Mouse (Mus musculus) forebrain, postnatal 0 days (tissue): ENCODE results near the gene Fam131a. TPM values are rescaled to one million over a fixed set of nuclear protein-coding genes. Genes with fewer than 3 reads are reported as not detected.
A peak's percentile ranks its signal among the peaks of the same experiment; 100 is the strongest.

Experiments used
- ATAC-seq: fragments of 200-750 bp; cut with Nextera tagmentation; 2 replicates; pipeline ENCODE4 v1.8.0; 2017; ENCODE audit warnings: mild to moderate bottlenecking, moderate library complexity
- DNase-seq: peaks from one replicate; pipeline ENCODE4 v3.0.0-alpha.2; 2015
- H3K27ac ChIP-seq: fragments of 300-500 bp; sonication (generic); 2 replicates; pipeline ENCODE4 v1.5.1; 2014; ENCODE audit warnings: low read depth, mild to moderate bottlenecking, antibody characterized with exemption, low read length, moderate library complexity, mixed read lengths
- H3K27me3 ChIP-seq: fragments of 300-500 bp; sonication (generic); 2 replicates; pipeline ENCODE4 v1.6.1; 2014; ENCODE audit warnings: mild to moderate bottlenecking, low read length, mixed read lengths; ENCODE audit not compliant: insufficient read depth
- H3K36me3 ChIP-seq: fragments of 300-500 bp; sonication (generic); 2 replicates; pipeline ENCODE4 v1.6.1; 2014; ENCODE audit warnings: mild to moderate bottlenecking, moderate library complexity; ENCODE audit not compliant: insufficient read depth
- H3K4me1 ChIP-seq: fragments of 300-500 bp; sonication (generic); 2 replicates; pipeline ENCODE4 v1.6.1; 2014; ENCODE audit warnings: antibody characterized with exemption; ENCODE audit not compliant: insufficient read depth
- H3K4me2 ChIP-seq: fragments of 300-500 bp; sonication (generic); 2 replicates; pipeline ENCODE4 v1.6.1; 2014; ENCODE audit warnings: low read depth, mild to moderate bottlenecking, moderate library complexity
- H3K4me3 ChIP-seq: fragments of 300-500 bp; sonication (generic); 2 replicates; pipeline ENCODE4 v1.5.1; 2014; ENCODE audit warnings: low read depth, low read length, mixed read lengths
- H3K9ac ChIP-seq: fragments of 300-500 bp; sonication (generic); 2 replicates; pipeline ENCODE4 v1.6.1; 2014; ENCODE audit warnings: mild to moderate bottlenecking
- H3K9me3 ChIP-seq: fragments of 300-500 bp; sonication (generic); 2 replicates; pipeline ENCODE4 v1.6.1; 2016; ENCODE audit warnings: low read length
- CTCF ChIP-seq: sonication (generic); IDR thresholded peaks from 2 replicates; pipeline ENCODE4 v1.5.1; 2016; ENCODE audit warnings: antibody characterized with exemption, control low read depth, low read depth
- WGBS: fragments of 180-500 bp; shearing (Covaris S2); extraction: QIAGEN DNeasy Blood & Tissue Kit; methylation state at CpG from one replicate; pipeline ENCODE4 v1.1.7; 2014; 5-methylcytosine and 5-hydroxymethylcytosine counted together
- polyA plus RNA-seq: library from polyadenylated mRNA; unstranded; fragments of >200 nt; fragmentation: Nextera tagmentation; extraction: Ambion mirVana; gene quantifications from 2 replicates; pipeline ENCODE4 v1.2.1, GENCODE M21; 2015
- total RNA-seq: library from RNA; depleted of rRNA; stranded (reverse); fragments of >200 nt; gene quantifications from 2 replicates; pipeline ENCODE4 v1.2.3, GENCODE M21; 2014

The Fam131a gene
- total and polyA plus RNA-seq, 2 experiments from 2014 or later = 89.9 to 200 TPM

DNA sequence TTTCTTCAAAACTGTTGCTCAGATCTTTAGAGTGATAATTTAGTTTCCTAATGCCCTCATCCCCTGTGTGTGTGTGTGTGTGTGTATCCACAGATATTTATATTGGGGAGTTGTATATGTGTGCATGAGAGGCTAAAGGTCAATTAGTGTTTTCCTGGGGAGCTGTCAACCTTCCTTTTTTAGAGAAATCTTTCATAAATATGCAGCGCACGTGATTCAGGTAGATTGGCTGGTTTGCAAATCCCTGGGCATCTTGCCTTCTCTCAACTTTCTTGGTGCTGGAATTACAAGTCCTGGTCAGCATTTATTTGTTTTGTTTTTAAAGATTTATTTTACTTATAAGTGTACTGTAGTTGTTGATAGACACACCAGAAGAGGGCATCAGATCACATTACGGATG is 22.8 kb upstream of the Fam131a start:
- DNase-seq (no peak), ATAC-seq (no peak)
- Histone ChIP-seq H3K27ac (no peak overlapping the region), H3K9ac (no peak overlapping the region), H3K27me3 (no peaks in the 10 kb centered on the region), H3K9me3 (no peaks in the 10 kb centered on the region), H3K4me2 (no peak overlapping the region), H3K36me3 (peaks cover 10% of the 10 kb centered on the region; the same call in 1 of the 2 replicates), H3K4me1 (peaks cover 9% of the 10 kb centered on the region; the same call in 1 of the 2 replicates), H3K4me3 (no peak overlapping the region)
- WGBS = 91% methylated on average over 3 of the region's 3 CpGs
- TF ChIP-seq CTCF = no peak

- Histone ChIP-seq H3K9ac (no peak overlapping the region), H3K27ac (no peak overlapping the region), H3K4me3 (peak overlapping the region; percentile 89)
Observed at GRCm38 (mm10) chr16:20671886-20672285, 21.2 kb upstream of the Fam131a start.

DNA sequence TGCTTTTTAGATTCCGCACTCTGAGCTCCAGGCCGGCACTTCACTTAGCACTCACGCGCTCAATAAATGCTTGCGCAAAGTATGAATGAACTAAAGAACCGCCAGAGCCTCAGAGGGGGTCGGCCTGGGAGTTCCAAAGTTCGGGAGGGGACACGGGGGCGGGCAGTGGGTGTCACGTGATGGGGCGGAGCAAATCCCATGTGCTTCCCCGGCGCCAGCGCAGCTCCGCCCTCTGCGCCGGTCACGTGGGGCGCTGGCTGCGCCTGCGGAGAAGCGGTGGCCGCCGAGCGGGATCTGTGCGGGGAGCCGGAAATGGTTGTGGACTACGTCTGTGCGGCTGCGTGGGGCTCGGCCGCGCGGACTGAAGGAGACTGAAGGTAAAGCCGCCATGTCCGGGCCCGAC is 20.5 kb upstream of the Fam131a start:
- WGBS = under 1% methylated on average over 27 of the region's 38 CpGs
- H3K9ac ChIP-seq = peak overlapping the region; percentile 84
- H3K36me3 ChIP-seq = peaks cover 28% of the 10 kb centered on the region
- no peaks in the 10 kb centered on the region for H3K9me3 ChIP-seq
- peak; percentile 98 for ATAC-seq
- peak overlapping the region; percentile 91 for H3K27ac ChIP-seq
- H3K4me3 ChIP-seq = peak overlapping the region; percentile 89
- H3K4me2 ChIP-seq = peak overlapping the region; percentile 85
- no peak for TF ChIP-seq CTCF
- DNase-seq = peak; percentile 95
- H3K27me3 ChIP-seq = no peaks in the 10 kb centered on the region
- peaks cover 9% of the 10 kb centered on the region; the same call in 1 of the 2 replicates for H3K4me1 ChIP-seq

More at GRCm38 (mm10) chr16:20671886-20672285, 21.2 kb upstream of the Fam131a start:
- DNase-seq = no peak
- Histone ChIP-seq H3K4me1 (peaks cover 9% of the 10 kb centered on the region; the same call in 1 of the 2 replicates), H3K27me3 (no peaks in the 10 kb centered on the region), H3K4me2 (peak overlapping the region; percentile 85), H3K9me3 (no peaks in the 10 kb centered on the region), H3K36me3 (peaks cover 23% of the 10 kb centered on the region)
- no peak for TF ChIP-seq CTCF
- WGBS = 20% methylated on average over 6 of the region's 6 CpGs
- no peak for ATAC-seq

DNA sequence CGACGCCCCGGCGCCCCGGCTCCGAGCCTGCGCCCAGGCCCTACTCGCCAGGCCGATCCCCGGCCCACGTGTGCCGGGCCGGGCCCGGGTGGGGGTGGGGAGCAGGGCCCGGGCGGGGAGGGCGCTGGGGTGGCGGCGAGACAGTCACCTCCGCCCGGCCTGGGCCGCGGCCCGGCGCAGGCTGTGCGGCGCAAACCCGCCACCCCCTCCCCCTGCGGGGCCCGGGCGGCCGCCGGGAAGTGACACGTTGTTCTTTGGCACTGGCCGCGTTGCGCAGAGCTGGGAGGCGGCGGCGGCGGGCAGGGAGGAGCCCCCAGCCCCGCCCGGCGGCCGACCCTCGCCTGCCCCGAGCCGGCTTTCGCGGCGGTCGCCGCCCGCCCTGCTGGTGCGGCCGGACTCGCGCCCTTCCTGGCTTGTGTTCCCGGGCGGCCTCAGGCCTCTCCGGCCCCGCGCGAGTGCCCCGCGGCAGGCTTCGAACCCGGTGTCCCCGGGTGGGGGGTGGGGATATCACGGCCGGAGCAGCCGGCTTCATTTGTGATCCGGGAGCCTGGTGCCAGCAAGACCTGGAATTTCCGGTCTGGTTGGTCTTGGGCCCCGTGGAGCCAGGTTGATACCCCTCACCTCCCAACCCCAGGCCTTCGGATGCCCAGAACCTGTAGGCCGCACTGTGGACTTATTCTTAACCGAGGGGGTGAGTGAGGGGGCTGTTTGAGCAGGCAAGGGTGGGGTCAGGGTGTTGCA is 19.9 kb upstream of the Fam131a start:
- H3K36me3 ChIP-seq = peaks cover 34% of the 10 kb centered on the region
- DNase-seq (peak; percentile 24), ATAC-seq (no peak; the same call in 1 of the 2 replicates)
- H3K27ac ChIP-seq = peak overlapping the region; percentile 91
- H3K9me3 ChIP-seq = no peaks in the 10 kb centered on the region
- peak overlapping the region; percentile 89 for H3K4me3 ChIP-seq
- peak overlapping the region; percentile 85 for H3K4me2 ChIP-seq
- WGBS = 4% methylated on average over 58 of the region's 78 CpGs
- no peaks in the 10 kb centered on the region for H3K27me3 ChIP-seq
- TF ChIP-seq CTCF = no peak
- H3K4me1 ChIP-seq = peaks cover 9% of the 10 kb centered on the region; the same call in 1 of the 2 replicates
- H3K9ac ChIP-seq = peak overlapping the region; percentile 84

- Histone ChIP-seq H3K27ac (peak overlapping the region; percentile 91), H3K4me2 (peak overlapping the region; percentile 85), H3K27me3 (no peaks in the 10 kb centered on the region), H3K4me3 (peak overlapping the region; percentile 89), H3K9ac (peak overlapping the region; percentile 84), H3K4me1 (peaks cover 9% of the 10 kb centered on the region; the same call in 1 of the 2 replicates), H3K36me3 (peaks cover 41% of the 10 kb centered on the region), H3K9me3 (no peaks in the 10 kb centered on the region)
- DNase-seq (peak; percentile 6), ATAC-seq (no peak)
- 16% methylated on average over 14 of the region's 14 CpGs for WGBS
- TF ChIP-seq CTCF = no peak
Observed at GRCm38 (mm10) chr16:20673706-20674303, 19.2 kb upstream of the Fam131a start.

GRCm38 (mm10) chr16:20675213-20675612 is 17.8 kb upstream of the Fam131a start:
- ATAC-seq (no peak), DNase-seq (no peak)
- no peak for TF ChIP-seq CTCF
- Histone ChIP-seq H3K36me3 (peaks cover 54% of the 10 kb centered on the region), H3K4me2 (no peak overlapping the region), H3K27ac (no peak overlapping the region), H3K4me3 (no peak overlapping the region), H3K9ac (no peak overlapping the region), H3K4me1 (peaks cover 9% of the 10 kb centered on the region; the same call in 1 of the 2 replicates), H3K9me3 (no peaks in the 10 kb centered on the region), H3K27me3 (no peaks in the 10 kb centered on the region)
- WGBS = 86% methylated on average over 6 of the region's 6 CpGs

DNA sequence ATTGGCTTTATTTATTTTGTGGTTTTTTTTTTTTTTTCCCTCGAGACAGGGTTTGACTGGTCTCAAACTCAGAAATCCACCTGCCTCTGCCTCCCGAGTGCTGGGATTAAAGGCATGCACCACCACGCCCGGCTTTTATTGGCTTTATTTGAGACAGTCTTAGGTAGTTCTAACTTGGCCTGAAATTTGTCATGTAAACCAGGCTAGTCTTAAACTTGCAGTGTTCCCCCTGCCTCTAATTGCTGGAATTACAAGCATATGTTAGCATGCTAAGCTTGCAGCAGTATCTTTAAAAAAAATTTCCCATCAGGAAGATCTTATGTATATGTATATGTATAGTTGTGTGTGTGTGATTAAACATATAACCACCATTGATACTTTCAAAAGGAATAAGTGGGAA is 16.3 kb upstream of the Fam131a start:
- 86% methylated on average over 4 of the region's 4 CpGs for WGBS
- H3K4me3 ChIP-seq = no peak overlapping the region
- TF ChIP-seq CTCF = peak; percentile 41
- no peak overlapping the region for H3K9ac ChIP-seq
- H3K9me3 ChIP-seq = no peaks in the 10 kb centered on the region
- H3K27me3 ChIP-seq = no peaks in the 10 kb centered on the region
- H3K4me2 ChIP-seq = no peak overlapping the region
- H3K36me3 ChIP-seq = peaks cover 69% of the 10 kb centered on the region
- DNase-seq = peak; percentile 14
- no peak overlapping the region for H3K27ac ChIP-seq
- H3K4me1 ChIP-seq = peaks cover 9% of the 10 kb centered on the region; the same call in 1 of the 2 replicates
- no peak for ATAC-seq
